Mouse (Mus musculus): ENCODE measurements at regions not wholly inside any gene's neighbourhood (a gene's known extent, or its start where the extent isn't known, plus 50 kb on each side); places are given as distances from the start of the nearest gene placed in this dataset.

DNA sequence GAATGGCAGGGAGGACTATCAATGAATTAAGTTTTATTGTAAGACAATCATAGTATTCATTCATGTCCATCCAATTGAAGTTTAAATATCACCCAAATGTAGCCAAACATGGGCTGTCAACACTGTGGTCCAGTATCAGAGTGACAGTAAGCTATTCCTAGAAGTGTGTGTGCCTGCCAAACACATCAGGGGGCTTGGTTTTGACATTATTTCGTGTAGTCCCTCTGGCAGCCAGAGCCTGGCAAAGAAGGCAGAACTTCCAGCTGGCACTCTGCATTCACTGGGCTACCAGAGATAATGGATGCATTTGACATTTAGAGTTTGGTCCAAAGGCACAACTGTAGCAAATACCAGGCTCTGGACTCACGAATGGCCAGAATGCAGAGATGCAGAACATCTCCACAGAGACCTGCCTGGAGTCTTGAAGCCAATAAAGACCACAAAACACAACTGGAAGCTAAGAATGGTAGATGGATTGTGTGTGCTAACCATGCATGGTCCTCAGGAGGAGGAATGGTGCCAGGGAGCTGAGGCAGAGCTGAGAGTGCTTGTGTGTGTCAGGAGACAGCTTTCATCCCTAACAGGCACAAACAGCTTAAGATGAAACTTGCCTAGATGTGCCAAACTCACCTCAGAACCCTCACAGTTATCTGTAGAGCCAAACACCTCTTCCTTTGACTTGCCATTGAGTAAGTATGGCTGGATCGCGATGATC is 210.9 kb downstream of the Lrig3 start:
- no peak for DNase-seq (ENCODE audit: low spot score)

DNA sequence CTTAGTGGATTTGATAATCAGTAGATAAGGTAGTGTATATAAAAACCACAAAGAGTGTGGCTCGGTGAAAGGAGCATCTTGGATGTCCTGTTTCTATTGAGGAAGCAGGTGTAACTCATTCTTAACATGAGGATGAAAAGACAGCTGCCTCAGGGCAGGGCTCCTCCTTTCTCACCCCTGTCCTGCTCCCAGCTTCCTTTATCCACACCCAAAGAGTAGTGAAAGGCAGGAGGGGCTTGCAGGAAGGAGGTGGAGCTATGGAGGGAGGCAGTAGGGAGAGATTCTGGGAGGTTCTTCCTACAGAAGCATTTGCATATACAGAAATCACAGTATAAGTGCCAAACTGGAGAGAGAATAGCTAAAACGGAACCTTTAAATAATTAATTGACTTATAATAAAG is 216.4 kb downstream of the Lrig3 start:
- no peak for DNase-seq (ENCODE audit: low spot score)

DNA sequence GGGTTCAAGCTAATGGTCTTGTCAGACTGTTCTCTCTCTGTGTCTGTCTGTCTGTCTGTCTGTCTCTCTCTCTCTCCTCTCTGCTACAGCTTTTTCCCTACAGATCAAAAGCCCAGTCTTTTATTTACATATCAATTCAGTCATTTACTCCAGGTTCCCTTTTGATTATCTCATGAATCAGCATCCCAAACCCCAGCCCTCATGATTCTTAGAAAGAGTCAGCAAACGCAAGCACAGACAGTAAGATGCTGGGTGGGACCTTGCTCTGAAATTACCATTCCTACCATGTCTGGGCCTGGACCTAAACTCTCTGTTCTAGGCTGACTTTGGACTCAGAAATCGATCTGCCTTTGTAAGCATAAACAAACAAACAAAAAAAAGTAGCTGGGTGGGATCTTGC is 218.0 kb downstream of the Lrig3 start:
- no peak for DNase-seq (ENCODE audit: low spot score)

DNA sequence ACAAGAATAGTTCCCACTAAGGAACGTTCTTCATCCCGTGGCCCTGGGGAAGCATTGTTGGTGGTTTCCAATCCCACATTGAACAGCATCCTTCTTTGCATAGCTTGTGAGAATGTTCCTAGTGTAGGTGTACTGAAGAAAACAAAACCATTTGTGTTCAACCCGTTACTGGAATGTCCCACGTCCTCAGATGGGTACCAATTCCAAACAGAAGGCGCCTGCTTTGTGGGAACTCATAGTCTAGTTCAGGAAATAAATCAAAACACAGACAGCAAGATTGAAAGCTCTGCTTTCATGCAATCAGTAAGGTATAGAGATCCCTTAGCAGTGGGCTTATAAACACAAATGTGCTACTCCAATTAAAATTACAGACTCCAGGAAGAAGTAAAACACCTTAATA is 219.4 kb downstream of the Lrig3 start:
- no peak for DNase-seq (ENCODE audit: low spot score)

DNA sequence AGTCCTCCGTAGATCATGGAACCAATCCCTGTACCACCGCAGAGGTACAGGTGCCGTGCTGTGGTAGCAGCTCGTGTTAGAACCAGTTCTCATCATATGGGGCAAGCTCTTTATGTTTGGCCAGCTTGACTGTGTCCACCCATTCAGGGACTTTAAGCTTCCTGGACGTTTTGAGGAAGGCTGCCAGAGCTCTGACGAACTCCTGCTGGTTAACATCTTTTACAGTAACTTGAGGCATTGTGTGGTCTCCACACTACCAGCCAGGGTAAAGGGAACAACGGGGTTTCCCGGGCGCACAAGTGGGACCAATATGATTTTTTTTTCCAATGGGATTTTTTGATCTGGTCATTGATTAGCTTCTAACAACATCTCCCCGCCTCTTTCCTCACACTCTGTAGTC is 220.1 kb downstream of the Lrig3 start:
- DNase-seq (ENCODE audit: low spot score), result no peak

DNA sequence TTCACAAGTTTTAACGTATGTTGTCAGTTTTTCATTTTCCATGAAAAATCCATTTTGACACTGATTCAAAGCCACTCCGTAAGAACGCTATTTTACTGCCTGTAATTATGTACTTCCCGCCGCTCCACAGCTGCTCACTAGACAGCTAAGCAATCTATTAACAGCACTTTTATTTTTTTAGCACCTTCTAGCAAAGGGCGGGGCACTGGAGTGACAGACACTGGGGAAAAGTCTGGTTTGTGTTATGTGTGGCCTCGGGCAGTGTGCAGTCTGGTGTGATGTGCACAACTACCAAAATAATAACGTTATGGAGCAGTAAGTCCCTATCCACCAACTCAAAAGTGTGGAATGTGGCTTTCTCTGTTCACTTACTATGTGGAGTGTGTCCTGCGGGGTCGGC is 223.0 kb downstream of the Lrig3 start:
- no peak for DNase-seq (ENCODE audit: low spot score)

Measured in embryo, embryonic 10 days (tissue).